Mouse (Mus musculus): Measurements from ENCODE around the gene Mllt6. TPM values are rescaled to one million over a fixed set of nuclear protein-coding genes. Genes with fewer than 3 reads are reported as not detected.
A peak's percentile ranks its signal among the peaks of the same experiment; 100 is the strongest.

Mllt6 gene
- total and polyA plus RNA-seq, 3 experiments, result 24.3 to 55.6 (median 43.0) TPM

GRCm38 (mm10) chr11:97684063-97684680 lies 21.0 kb downstream of the Mllt6 start:
- no peaks in the 10 kb centered on the region for H3K9me3 ChIP-seq (replicated peaks; ENCODE audit: low read length)
- H3K36me3 ChIP-seq (replicated peaks in 1 of 2; ENCODE audit: control insufficient read depth in 1 of 2, insufficient read depth in 1 of 2, low read length in 1 of 2), result peaks cover 38 to 62% of the 10 kb centered on the region in 2 experiments
- DNase-seq (ENCODE audit: extremely low read depth), result peak; percentile 84
- dilution Hi-C loops (cut with MboI; ENCODE audit: extremely low pct_ligation_motif_present, extremely low pct_unique_long_range_greater_than_20kb, low sequenced_read_pairs) (no loop called here), in situ Hi-C loops (cut with MboI; ENCODE audit: low pct_ligation_motif_present, low pct_unique_long_range_greater_than_20kb, low sequenced_read_pairs) (no loop called here)
- H3K9ac ChIP-seq (ENCODE audit: insufficient read depth, low read depth), result no peak overlapping the region
- H3K4me2 ChIP-seq (ENCODE audit: insufficient read depth, low read depth, poor library complexity, severe bottlenecking), result peak overlapping the region; percentile 5; the same call in 1 of the 2 replicates
- peaks cover 28 to 53% of the 10 kb centered on the region in 2 experiments for H3K4me1 ChIP-seq (ENCODE audit: control insufficient read depth in 1 of 2, insufficient read depth in 2 of 2)
- peak overlapping the region; percentile 79 for H3K27ac ChIP-seq (ENCODE audit: insufficient read depth, low read depth)
- H3K79me2 ChIP-seq (replicated peaks; ENCODE audit: control insufficient read depth, extremely low read depth, insufficient read depth, poor library complexity, severe bottlenecking), result peaks cover 6% of the 10 kb centered on the region; the same call in 1 of the 2 replicates
- H3K27me3 ChIP-seq (replicated peaks), result no peaks in the 10 kb centered on the region
- 0 out of 2 replicates have a peak, but pooled peaks have one; percentile 15 for TF ChIP-seq ELF1 (IDR thresholded peaks at IDR 0.05; ENCODE audit: low read depth, low read length)
- TF ChIP-seq USF2 (conservative IDR thresholded peaks at IDR 0.05; ENCODE audit: low read depth, low read length), result no peak
- peak; percentile 27 for TF ChIP-seq POLR2A (IDR thresholded peaks at IDR 0.05; ENCODE audit: low read depth, low read length)
- TF ChIP-seq NELFE (IDR thresholded peaks at IDR 0.05; ENCODE audit: low read depth, low read length), result no peak
- 0 out of 2 replicates have a peak, but pooled peaks have one; percentile 20 for TF ChIP-seq CHD1 (IDR thresholded peaks at IDR 0.05; ENCODE audit: low read depth, low read length)
- TF ChIP-seq ZNF384 (IDR thresholded peaks at IDR 0.05; ENCODE audit: low read depth, low read length), result peak; percentile 55; the same call in 1 of the 2 replicates
- TF ChIP-seq PAX5 (IDR thresholded peaks at IDR 0.05; ENCODE audit: low read length), result no peak
- no peak for TF ChIP-seq RAD21 (IDR thresholded peaks at IDR 0.05; ENCODE audit: low read depth, low read length)
- no peak for TF ChIP-seq USF1 (IDR thresholded peaks at IDR 0.05; ENCODE audit: low read depth, low read length)
- no peak for TF ChIP-seq MEF2A (IDR thresholded peaks at IDR 0.05; ENCODE audit: borderline replicate concordance, low read depth, low read length)
- TF ChIP-seq ZMIZ1 (IDR thresholded peaks at IDR 0.05; ENCODE audit: low read depth, low read length), result no peak
- TF ChIP-seq ETS1 (conservative IDR thresholded peaks at IDR 0.05; ENCODE audit: low read depth, low read length), result 0 out of 2 replicates have a peak, but pooled peaks have one; percentile 6
- TF ChIP-seq UBTF (IDR thresholded peaks at IDR 0.05; ENCODE audit: low read depth, low read length), result no peak
- no peak for TF ChIP-seq ZC3H11A (IDR thresholded peaks at IDR 0.05; ENCODE audit: low read depth, low read length)
- 0 out of 2 replicates have a peak, but pooled peaks have one; percentile 28 for TF ChIP-seq IRF4 (IDR thresholded peaks at IDR 0.05; ENCODE audit: low read depth, low read length)
- TF ChIP-seq KAT2A (IDR thresholded peaks at IDR 0.05; ENCODE audit: insufficient replicate concordance, low read length), result no peak
- no peak; the same call in 1 of the 2 replicates for TF ChIP-seq EP300 (IDR thresholded peaks at IDR 0.05; ENCODE audit: low read length)
- peak overlapping the region in 1 of 3 experiments; percentile 12 for H3K4me3 ChIP-seq (replicated peaks in 1 of 3; ENCODE audit: low read depth in 2 of 3, low read length in 2 of 3, poor library complexity in 1 of 3)

GRCm38 (mm10) chr11:97684766-97685165 lies 21.6 kb downstream of the Mllt6 start:
- dilution Hi-C loops (cut with MboI; ENCODE audit: extremely low pct_ligation_motif_present, extremely low pct_unique_long_range_greater_than_20kb, low sequenced_read_pairs) (no loop called here), in situ Hi-C loops (cut with MboI; ENCODE audit: low pct_ligation_motif_present, low pct_unique_long_range_greater_than_20kb, low sequenced_read_pairs) (no loop called here)
- no peaks in the 10 kb centered on the region for H3K27me3 ChIP-seq (replicated peaks)
- H3K27ac ChIP-seq (ENCODE audit: insufficient read depth, low read depth), result peak overlapping the region; percentile 79
- no peak overlapping the region for H3K4me2 ChIP-seq (ENCODE audit: insufficient read depth, low read depth, poor library complexity, severe bottlenecking)
- peaks cover 38 to 60% of the 10 kb centered on the region in 2 experiments for H3K36me3 ChIP-seq (replicated peaks in 1 of 2; ENCODE audit: control insufficient read depth in 1 of 2, insufficient read depth in 1 of 2, low read length in 1 of 2)
- H3K79me2 ChIP-seq (replicated peaks; ENCODE audit: control insufficient read depth, extremely low read depth, insufficient read depth, poor library complexity, severe bottlenecking), result peaks cover 6% of the 10 kb centered on the region; the same call in 1 of the 2 replicates
- no peak for TF ChIP-seq RCOR1 (conservative IDR thresholded peaks at IDR 0.05; ENCODE audit: low read depth, low read length)
- 0 out of 2 replicates have a peak, but pooled peaks have one; percentile 11 for TF ChIP-seq POLR2A (IDR thresholded peaks at IDR 0.05; ENCODE audit: low read depth, low read length)
- TF ChIP-seq UBTF (IDR thresholded peaks at IDR 0.05; ENCODE audit: low read depth, low read length), result no peak
- TF ChIP-seq E2F4 (IDR thresholded peaks at IDR 0.05; ENCODE audit: insufficient replicate concordance, low read depth, low read length), result no peak
- no peak for TF ChIP-seq TCF12 (IDR thresholded peaks at IDR 0.05; ENCODE audit: low read depth, low read length)
- no peak for TF ChIP-seq MAX (IDR thresholded peaks at IDR 0.05; ENCODE audit: low read length)
- no peak for TF ChIP-seq RAD21 (IDR thresholded peaks at IDR 0.05; ENCODE audit: low read depth, low read length)
- 0 out of 2 replicates have a peak, but pooled peaks have one; percentile 16 for TF ChIP-seq CHD1 (IDR thresholded peaks at IDR 0.05; ENCODE audit: low read depth, low read length)
- 0 out of 2 replicates have a peak, but pooled peaks have one; percentile 22 for TF ChIP-seq SIN3A (IDR thresholded peaks at IDR 0.05; ENCODE audit: low read length)
- no peak for TF ChIP-seq PAX5 (IDR thresholded peaks at IDR 0.05; ENCODE audit: low read length)
- no peak for TF ChIP-seq JUN (IDR thresholded peaks at IDR 0.05; ENCODE audit: insufficient read depth, low read depth, low read length)
- no peak for TF ChIP-seq CTCF (conservative IDR thresholded peaks at IDR 0.05 in 1 of 2, IDR thresholded peaks at IDR 0.05 in 1 of 2; ENCODE audit: low read depth in 2 of 2, low read length in 2 of 2)
- no peak for TF ChIP-seq SMC3 (IDR thresholded peaks at IDR 0.05; ENCODE audit: low read depth, low read length)
- H3K9ac ChIP-seq (ENCODE audit: insufficient read depth, low read depth), result no peak overlapping the region
- H3K4me3 ChIP-seq (replicated peaks in 1 of 3; ENCODE audit: low read depth in 2 of 3, low read length in 2 of 3, poor library complexity in 1 of 3), result no peak overlapping the region
- H3K4me1 ChIP-seq (ENCODE audit: control insufficient read depth in 1 of 2, insufficient read depth in 2 of 2), result peaks cover 28 to 56% of the 10 kb centered on the region in 2 experiments
- no peaks in the 10 kb centered on the region for H3K9me3 ChIP-seq (replicated peaks; ENCODE audit: low read length)
- peak; percentile 45 for DNase-seq (ENCODE audit: extremely low read depth)
